Mouse (Mus musculus): Measurements from ENCODE around the gene Tom1l2.

The Tom1l2 gene

GRCm38 (mm10) chr11:60355952-60356351 is 3.2 kb upstream of the Tom1l2 start:
- in situ Hi-C loops (cut with MboI; ENCODE audit: low pct_unique_long_range_greater_than_20kb in 1 of 2, low sequenced_read_pairs in 2 of 2, unreplicated experiment in 1 of 2): no loop called here

GRCm38 (mm10) chr11:60351925-60352371 is 757 bp downstream of the Tom1l2 start:
- in situ Hi-C loops (cut with MboI; ENCODE audit: low pct_unique_long_range_greater_than_20kb in 1 of 2, low sequenced_read_pairs in 2 of 2, unreplicated experiment in 1 of 2): no loop called here

DNA sequence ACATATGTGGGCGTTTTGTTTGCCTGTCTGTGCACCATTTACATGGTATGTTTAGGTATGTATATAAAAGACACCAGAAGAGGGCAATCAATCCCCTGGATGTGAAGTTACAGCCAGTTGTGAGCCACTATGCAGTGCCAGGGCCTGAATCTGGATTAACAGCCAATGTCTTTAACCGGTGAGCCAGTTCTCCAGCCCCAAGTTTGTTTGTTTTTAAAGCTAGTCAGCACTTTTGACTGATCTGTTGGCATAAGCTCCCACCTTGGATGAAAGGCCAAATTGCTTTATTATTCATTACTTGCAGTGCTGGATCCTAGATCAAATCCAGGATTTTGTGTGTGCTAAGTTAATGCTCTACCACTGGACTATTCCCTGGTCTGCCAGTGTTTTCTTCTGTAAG is 1.3 kb downstream of the Tom1l2 start:
- in situ Hi-C loops (cut with MboI; ENCODE audit: low pct_unique_long_range_greater_than_20kb in 1 of 2, low sequenced_read_pairs in 2 of 2, unreplicated experiment in 1 of 2): no loop called here

- in situ Hi-C loops (cut with MboI; ENCODE audit: low pct_unique_long_range_greater_than_20kb in 1 of 2, low sequenced_read_pairs in 2 of 2, unreplicated experiment in 1 of 2): no loop called here
These were observed 6.2 kb downstream of the Tom1l2 start for GRCm38 (mm10) chr11:60346537-60346936.

- in situ Hi-C loops (cut with MboI; ENCODE audit: low pct_unique_long_range_greater_than_20kb in 1 of 2, low sequenced_read_pairs in 2 of 2, unreplicated experiment in 1 of 2): no loop called here
These were observed 6.8 kb downstream of the Tom1l2 start for GRCm38 (mm10) chr11:60345868-60346267.

GRCm38 (mm10) chr11:60339361-60339760 is 13.3 kb downstream of the Tom1l2 start:
- in situ Hi-C loops (cut with MboI; ENCODE audit: low pct_unique_long_range_greater_than_20kb in 1 of 2, low sequenced_read_pairs in 2 of 2, unreplicated experiment in 1 of 2): no loop called here

DNA sequence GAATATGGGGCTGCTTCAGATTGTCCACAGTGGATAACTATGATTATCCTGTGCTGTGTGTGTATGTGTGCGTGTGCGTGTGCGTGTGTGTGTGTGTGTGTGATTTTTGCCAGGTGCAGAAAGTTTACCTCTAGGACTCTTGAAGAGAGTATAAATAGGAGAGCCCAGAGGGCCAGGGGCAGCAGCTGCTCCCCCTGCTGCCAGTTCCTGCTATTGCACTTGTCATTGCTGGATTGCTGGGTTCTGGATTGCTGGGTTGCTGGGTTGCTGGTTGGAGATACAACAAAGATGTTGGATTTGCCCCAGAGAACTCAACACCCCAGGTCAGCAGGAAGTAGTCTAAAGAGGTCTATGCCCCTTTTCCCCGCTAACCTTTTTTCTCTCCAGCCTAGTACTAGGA is 14.4 kb downstream of the Tom1l2 start:
- in situ Hi-C loops (cut with MboI; ENCODE audit: low pct_unique_long_range_greater_than_20kb in 1 of 2, low sequenced_read_pairs in 2 of 2, unreplicated experiment in 1 of 2): no loop called here

GRCm38 (mm10) chr11:60335771-60336170 is 16.9 kb downstream of the Tom1l2 start:
- in situ Hi-C loops (cut with MboI; ENCODE audit: low pct_unique_long_range_greater_than_20kb in 1 of 2, low sequenced_read_pairs in 2 of 2, unreplicated experiment in 1 of 2): no loop called here

DNA sequence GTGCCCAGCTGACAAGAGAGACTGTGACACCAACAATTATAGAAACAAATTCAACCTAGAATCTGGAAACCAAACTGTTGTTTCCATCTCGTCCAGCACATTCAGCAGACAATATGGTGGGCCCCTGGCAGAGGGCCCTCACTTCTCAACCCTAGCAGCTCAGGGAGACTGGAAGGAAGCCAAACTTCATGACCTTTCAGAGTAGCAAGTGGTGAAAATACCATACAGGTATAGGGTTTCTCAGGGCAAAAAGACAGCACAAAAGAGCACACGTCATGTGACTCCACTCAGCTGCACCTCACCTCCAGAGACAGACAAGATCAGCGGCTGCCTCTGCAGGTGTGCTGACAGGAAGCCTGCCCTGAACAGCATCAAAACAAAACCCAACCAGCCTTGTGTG is 18.6 kb downstream of the Tom1l2 start:
- in situ Hi-C loops (cut with MboI; ENCODE audit: low pct_unique_long_range_greater_than_20kb in 1 of 2, low sequenced_read_pairs in 2 of 2, unreplicated experiment in 1 of 2): no loop called here

GRCm38 (mm10) chr11:60333461-60333860 is 19.2 kb downstream of the Tom1l2 start:
- in situ Hi-C loops (cut with MboI; ENCODE audit: low pct_unique_long_range_greater_than_20kb in 1 of 2, low sequenced_read_pairs in 2 of 2, unreplicated experiment in 1 of 2): no loop called here

- in situ Hi-C loops (cut with MboI; ENCODE audit: low pct_unique_long_range_greater_than_20kb in 1 of 2, low sequenced_read_pairs in 2 of 2, unreplicated experiment in 1 of 2): no loop called here
These were observed 22.2 kb downstream of the Tom1l2 start for GRCm38 (mm10) chr11:60330551-60330950.

DNA sequence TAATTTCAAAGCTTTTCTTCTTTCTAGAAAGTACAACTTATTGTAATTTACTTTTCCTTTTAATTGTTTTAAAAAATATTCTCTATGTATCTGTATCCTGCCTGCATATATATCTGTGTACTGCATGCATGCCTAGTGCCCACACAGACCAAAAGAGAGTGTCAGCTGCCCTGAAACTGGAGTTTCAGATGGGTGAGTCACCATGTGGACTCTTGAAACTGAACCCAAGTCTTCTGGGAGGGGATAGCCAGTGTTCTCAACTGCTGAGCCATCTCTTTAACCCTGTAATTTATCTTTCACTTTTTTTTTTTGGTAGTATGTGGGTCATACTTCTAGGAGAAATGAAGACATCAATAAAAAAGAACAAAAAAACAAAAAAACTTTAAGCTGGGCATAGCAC is 29.0 kb downstream of the Tom1l2 start:
- in situ Hi-C loops (cut with MboI; ENCODE audit: low pct_unique_long_range_greater_than_20kb in 1 of 2, low sequenced_read_pairs in 2 of 2, unreplicated experiment in 1 of 2): no loop called here

- in situ Hi-C loops (cut with MboI; ENCODE audit: low pct_unique_long_range_greater_than_20kb in 1 of 2, low sequenced_read_pairs in 2 of 2, unreplicated experiment in 1 of 2): no loop called here
These were observed 31.3 kb downstream of the Tom1l2 start for GRCm38 (mm10) chr11:60321438-60321837.

DNA sequence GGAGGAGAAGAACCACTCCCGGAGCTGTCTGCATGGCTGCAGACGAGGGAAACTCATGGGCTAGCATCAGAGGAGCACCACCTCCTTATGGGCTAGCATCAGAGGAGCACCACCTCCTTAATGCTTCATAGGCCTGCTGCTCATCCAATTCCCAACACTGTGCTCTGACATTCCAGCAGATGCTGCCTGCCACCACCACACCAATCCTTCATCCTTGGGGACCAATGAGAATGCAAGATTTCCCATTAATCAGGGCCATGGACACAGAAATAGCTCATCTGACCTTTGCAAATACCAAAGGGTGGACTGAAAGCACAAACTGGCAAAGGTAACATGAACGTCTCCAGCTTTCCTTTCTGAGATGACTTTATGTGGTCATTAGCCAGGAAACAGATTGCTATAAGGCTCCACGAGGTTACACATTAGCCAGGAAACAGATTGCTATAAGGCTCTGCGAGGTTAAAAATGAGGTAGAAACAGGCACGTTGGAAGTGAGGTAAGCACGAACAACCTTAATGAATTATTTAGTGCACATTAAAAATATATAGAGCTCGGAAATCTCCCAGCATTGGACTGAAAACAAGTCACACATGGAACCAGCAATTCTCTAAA is 32.2 kb downstream of the Tom1l2 start:
- in situ Hi-C loops (cut with MboI; ENCODE audit: low pct_unique_long_range_greater_than_20kb in 1 of 2, low sequenced_read_pairs in 2 of 2, unreplicated experiment in 1 of 2): no loop called here

GRCm38 (mm10) chr11:60319257-60320066 is 33.2 kb downstream of the Tom1l2 start:
- in situ Hi-C loops (cut with MboI; ENCODE audit: low pct_unique_long_range_greater_than_20kb in 1 of 2, low sequenced_read_pairs in 2 of 2, unreplicated experiment in 1 of 2): no loop called here

GRCm38 (mm10) chr11:60318716-60319115 is 34.0 kb downstream of the Tom1l2 start:
- in situ Hi-C loops (cut with MboI; ENCODE audit: low pct_unique_long_range_greater_than_20kb in 1 of 2, low sequenced_read_pairs in 2 of 2, unreplicated experiment in 1 of 2): no loop called here

DNA sequence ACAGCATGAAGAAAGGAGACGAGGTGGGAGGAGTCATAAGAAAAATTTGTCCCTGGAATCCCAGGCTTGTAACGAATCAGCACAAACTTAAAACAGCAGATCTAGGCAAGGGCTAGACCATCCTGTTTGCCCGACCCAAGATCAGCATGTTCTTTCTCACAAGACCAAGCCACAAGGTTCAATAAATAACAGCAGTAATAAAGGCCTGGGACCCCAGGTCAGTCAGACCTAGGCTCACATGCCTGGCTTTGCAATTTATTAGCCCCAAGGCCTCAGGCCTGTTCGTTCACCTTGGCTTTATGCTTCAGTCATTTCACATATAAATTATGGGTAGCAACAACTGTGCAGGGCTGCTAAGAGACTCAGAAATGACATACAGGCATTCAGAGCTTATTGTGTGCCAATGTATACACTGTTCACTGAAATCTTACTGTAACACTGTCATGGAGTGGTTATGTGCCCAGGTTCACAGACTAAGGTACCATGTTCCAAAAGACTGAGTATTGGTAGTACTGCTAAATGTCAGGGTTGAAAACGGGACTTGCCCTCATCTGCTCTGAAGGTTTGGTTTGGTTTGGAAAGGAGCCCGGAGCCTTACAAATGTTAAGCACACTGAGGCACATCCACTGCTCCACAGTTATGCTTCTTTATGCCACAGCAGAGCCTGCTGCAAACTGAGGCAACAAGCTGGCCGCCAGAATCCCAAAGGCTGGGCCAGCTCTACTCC is 35.2 kb downstream of the Tom1l2 start:
- in situ Hi-C loops (cut with MboI; ENCODE audit: low pct_unique_long_range_greater_than_20kb in 1 of 2, low sequenced_read_pairs in 2 of 2, unreplicated experiment in 1 of 2): no loop called here

- in situ Hi-C loops (cut with MboI; ENCODE audit: low pct_unique_long_range_greater_than_20kb in 1 of 2, low sequenced_read_pairs in 2 of 2, unreplicated experiment in 1 of 2): no loop called here
These were observed 35.8 kb downstream of the Tom1l2 start for GRCm38 (mm10) chr11:60316883-60317282.

DNA sequence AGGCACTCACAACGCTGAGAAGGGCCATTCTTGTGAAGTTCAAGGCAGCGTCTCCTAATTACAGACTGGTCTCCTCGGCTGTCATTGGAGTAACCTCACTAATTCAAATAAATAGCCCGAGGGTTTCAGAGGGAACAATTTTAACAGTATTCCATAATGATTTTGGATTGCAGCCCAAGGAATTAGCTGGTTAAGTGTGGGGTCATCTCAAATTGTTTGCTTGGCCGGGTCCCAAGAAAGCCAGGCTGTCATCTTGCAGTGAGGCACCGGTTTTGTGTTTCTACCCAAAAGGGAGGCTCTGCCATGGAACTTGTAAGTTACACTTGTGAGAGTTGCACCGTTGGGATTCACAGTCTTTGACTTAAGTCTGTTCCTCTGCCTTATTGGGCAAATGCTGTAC is 36.5 kb downstream of the Tom1l2 start:
- in situ Hi-C loops (cut with MboI; ENCODE audit: low pct_unique_long_range_greater_than_20kb in 1 of 2, low sequenced_read_pairs in 2 of 2, unreplicated experiment in 1 of 2): no loop called here

All from mouse embryonic stem cell (cell line).